Mouse (Mus musculus) small intestine, adult 2 months (tissue): ENCODE results near the gene Armh1.

Source experiments
- CTCF ChIP-seq: fragments of 200-500 bp; IDR thresholded peaks from 2 replicates; pipeline ENCODE4 v1.5.1; 2012; ENCODE audit warnings: low read depth, mild to moderate bottlenecking, control low read depth, inconsistent platforms, low read length, moderate library complexity, mixed read lengths; ENCODE audit not compliant: insufficient replicate concordance, insufficient read length; ENCODE audit errors: extremely low read depth
- POLR2A ChIP-seq: fragments of 200-500 bp; IDR thresholded peaks from 2 replicates; pipeline ENCODE4 v1.6.1; 2012; ENCODE audit warnings: low read depth, mild to moderate bottlenecking, control low read depth, inconsistent platforms, low read length, moderate library complexity

DNA sequence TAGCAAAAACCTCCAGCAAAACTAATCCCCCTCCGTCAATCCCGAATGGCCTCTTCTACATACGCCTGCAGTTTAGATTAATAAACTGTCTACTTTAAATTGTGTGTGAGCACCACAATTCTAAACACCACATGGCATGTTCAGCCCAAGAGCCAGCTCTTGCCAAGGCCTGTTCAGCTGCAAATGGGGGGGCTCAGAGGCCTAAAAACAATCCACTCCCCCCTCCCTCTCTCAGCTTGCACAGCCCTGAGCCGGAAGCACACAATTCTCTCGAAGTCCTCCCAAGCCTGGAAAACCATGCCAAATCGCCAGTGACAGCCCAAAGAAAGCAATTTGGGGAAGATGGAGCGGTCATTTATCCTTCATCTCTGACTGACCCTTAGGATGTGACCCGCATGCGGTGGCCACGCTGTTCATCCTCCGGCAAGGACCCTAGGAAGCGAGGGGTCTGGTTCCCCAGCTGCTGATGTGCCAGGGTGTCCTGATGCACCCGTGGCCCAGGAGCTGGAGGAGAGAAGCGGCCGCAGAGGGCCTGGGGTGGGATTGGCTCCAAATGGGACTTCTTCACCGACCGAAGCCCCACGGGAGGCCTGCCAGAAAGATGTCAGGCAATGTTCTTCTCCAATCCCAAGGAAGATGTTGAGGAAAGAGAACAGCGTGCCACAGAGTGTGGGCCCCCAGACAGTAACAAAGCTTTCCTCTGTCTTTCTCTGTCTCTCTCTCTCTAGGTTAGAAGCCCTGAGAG, 45.1 kb upstream of the Armh1 start:
- TF ChIP-seq CTCF, result no peak
- TF ChIP-seq POLR2A, result no peak
